Mouse (Mus musculus): Measurements from ENCODE around the gene Top2a. TPM values are rescaled to one million over a fixed set of nuclear protein-coding genes. Genes with fewer than 3 reads are reported as not detected.

The Top2a gene
- polyA plus RNA-seq, 1 experiment from 2014 or later: 97.6 TPM

- Histone ChIP-seq H3K4me1 (replicated peaks; ENCODE audit: control insufficient read depth, insufficient read depth, low read length) (peaks cover 35% of the 10 kb centered on the region), H3K27me3 (replicated peaks; ENCODE audit: control insufficient read depth, insufficient read depth, low read length) (no peaks in the 10 kb centered on the region), H3K36me3 (ENCODE audit: control insufficient read depth, insufficient read depth) (no peaks in the 10 kb centered on the region), H3K9me3 (ENCODE audit: control insufficient read depth, low read length) (no peaks in the 10 kb centered on the region), H3K4me2 (ENCODE audit: low read length) (no peak overlapping the region), H3K9ac (replicated peaks; ENCODE audit: low read depth, low read length) (no peak overlapping the region), H3K4me3 (replicated peaks; ENCODE audit: low read length) (no peak overlapping the region), H3K27ac (ENCODE audit: low read length) (no peak overlapping the region)
- WGBS: 89% methylated on average over 9 of the region's 9 CpGs
- no peak for ATAC-seq
These were observed 73.5 kb downstream of the Top2a start for GRCm38 (mm10) chr11:98950484-98950883.

DNA sequence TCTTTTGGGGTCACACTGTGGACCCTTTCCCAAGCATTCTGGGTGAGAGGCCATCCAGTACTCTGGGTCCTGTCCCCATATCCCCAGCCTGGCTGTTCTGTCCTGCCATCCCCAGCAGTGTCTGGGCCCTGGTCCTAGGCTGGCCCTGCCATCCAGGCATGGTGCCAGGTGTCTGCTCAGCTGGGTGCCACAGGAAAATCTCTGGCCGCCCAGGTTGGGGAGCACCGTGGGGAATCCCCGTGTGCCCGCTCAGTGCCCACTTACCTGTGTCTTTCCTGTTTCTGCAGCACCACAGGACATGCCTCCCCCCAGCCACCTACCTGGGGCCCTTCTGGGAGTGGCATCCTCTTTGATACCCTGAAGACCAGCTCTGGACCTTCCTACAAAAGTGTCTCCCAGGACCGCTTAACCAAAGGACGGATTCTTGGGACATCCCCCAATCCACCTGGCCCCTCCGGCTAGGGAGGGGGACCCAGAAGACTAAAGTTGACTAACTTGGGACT lies 74.0 kb downstream of the Top2a start:
- Histone ChIP-seq H3K9ac (replicated peaks; ENCODE audit: low read depth, low read length) (no peak overlapping the region), H3K9me3 (ENCODE audit: control insufficient read depth, low read length) (no peaks in the 10 kb centered on the region), H3K36me3 (ENCODE audit: control insufficient read depth, insufficient read depth) (no peaks in the 10 kb centered on the region), H3K4me3 (replicated peaks; ENCODE audit: low read length) (no peak overlapping the region), H3K4me2 (ENCODE audit: low read length) (no peak overlapping the region), H3K27ac (ENCODE audit: low read length) (no peak overlapping the region), H3K27me3 (replicated peaks; ENCODE audit: control insufficient read depth, insufficient read depth, low read length) (no peaks in the 10 kb centered on the region), H3K4me1 (replicated peaks; ENCODE audit: control insufficient read depth, insufficient read depth, low read length) (peaks cover 30% of the 10 kb centered on the region)
- no peak for ATAC-seq
- 78% methylated on average over 7 of the region's 7 CpGs for WGBS

DNA sequence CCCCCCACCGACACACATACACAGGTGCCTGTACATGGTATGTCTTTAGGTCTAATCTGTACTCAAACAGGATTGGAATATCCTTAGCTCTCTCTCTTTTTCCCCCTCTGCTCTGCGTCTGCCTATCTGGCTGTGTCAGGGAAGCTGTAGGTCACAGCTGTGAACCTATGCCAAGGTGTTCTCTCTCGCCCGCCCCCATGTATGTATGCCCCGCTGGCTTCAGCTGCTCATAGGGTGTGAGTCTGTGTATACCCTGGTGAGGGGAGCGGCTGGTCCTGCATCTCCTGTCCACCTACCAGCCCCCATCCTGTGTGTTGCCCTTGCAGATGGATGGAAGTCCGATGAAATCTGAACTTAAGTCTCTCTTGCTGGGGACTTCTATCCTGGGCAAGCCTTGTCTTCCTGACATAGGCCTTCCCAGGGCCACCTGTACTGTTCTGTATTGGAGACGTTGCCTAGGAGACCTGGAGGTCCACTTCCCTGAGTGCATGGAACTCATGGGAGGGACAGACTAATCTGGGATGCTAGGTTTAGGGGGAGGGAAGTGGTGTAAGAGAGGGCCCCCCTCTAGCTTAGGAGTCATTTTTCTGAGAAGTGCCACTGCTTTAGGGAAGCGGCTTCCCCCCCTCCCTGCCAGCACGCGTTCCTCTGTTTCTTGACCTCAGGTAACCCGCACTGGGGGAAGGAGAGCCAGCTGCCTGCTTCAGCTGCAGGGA lies 74.6 kb downstream of the Top2a start:
- Histone ChIP-seq H3K4me2 (ENCODE audit: low read length) (no peak overlapping the region), H3K9ac (replicated peaks; ENCODE audit: low read depth, low read length) (no peak overlapping the region), H3K4me1 (replicated peaks; ENCODE audit: control insufficient read depth, insufficient read depth, low read length) (peaks cover 29% of the 10 kb centered on the region), H3K9me3 (ENCODE audit: control insufficient read depth, low read length) (no peaks in the 10 kb centered on the region), H3K36me3 (ENCODE audit: control insufficient read depth, insufficient read depth) (no peaks in the 10 kb centered on the region), H3K27ac (ENCODE audit: low read length) (no peak overlapping the region), H3K27me3 (replicated peaks; ENCODE audit: control insufficient read depth, insufficient read depth, low read length) (no peaks in the 10 kb centered on the region), H3K4me3 (replicated peaks; ENCODE audit: low read length) (no peak overlapping the region)
- WGBS: 63% methylated on average over 12 of the region's 12 CpGs
- ATAC-seq: no peak

GRCm38 (mm10) chr11:98947969-98948569 lies 75.9 kb downstream of the Top2a start:
- 88% methylated on average over 18 of the region's 18 CpGs for WGBS
- ATAC-seq: no peak
- Histone ChIP-seq H3K4me2 (ENCODE audit: low read length) (no peak overlapping the region), H3K36me3 (ENCODE audit: control insufficient read depth, insufficient read depth) (no peaks in the 10 kb centered on the region), H3K9ac (replicated peaks; ENCODE audit: low read depth, low read length) (no peak overlapping the region), H3K9me3 (ENCODE audit: control insufficient read depth, low read length) (no peaks in the 10 kb centered on the region), H3K4me1 (replicated peaks; ENCODE audit: control insufficient read depth, insufficient read depth, low read length) (peaks cover 31% of the 10 kb centered on the region), H3K27me3 (replicated peaks; ENCODE audit: control insufficient read depth, insufficient read depth, low read length) (no peaks in the 10 kb centered on the region), H3K27ac (ENCODE audit: low read length) (no peak overlapping the region), H3K4me3 (replicated peaks; ENCODE audit: low read length) (no peak overlapping the region)

GRCm38 (mm10) chr11:98945605-98945977 lies 78.4 kb downstream of the Top2a start:
- no peak for ATAC-seq
- Histone ChIP-seq H3K27me3 (replicated peaks; ENCODE audit: control insufficient read depth, insufficient read depth, low read length) (no peaks in the 10 kb centered on the region), H3K27ac (ENCODE audit: low read length) (no peak overlapping the region), H3K9me3 (ENCODE audit: control insufficient read depth, low read length) (no peaks in the 10 kb centered on the region), H3K36me3 (ENCODE audit: control insufficient read depth, insufficient read depth) (no peaks in the 10 kb centered on the region), H3K4me2 (ENCODE audit: low read length) (no peak overlapping the region), H3K4me1 (replicated peaks; ENCODE audit: control insufficient read depth, insufficient read depth, low read length) (peaks cover 46% of the 10 kb centered on the region), H3K4me3 (replicated peaks; ENCODE audit: low read length) (no peak overlapping the region), H3K9ac (replicated peaks; ENCODE audit: low read depth, low read length) (no peak overlapping the region)
- 59% methylated on average over 3 of the region's 3 CpGs for WGBS

DNA sequence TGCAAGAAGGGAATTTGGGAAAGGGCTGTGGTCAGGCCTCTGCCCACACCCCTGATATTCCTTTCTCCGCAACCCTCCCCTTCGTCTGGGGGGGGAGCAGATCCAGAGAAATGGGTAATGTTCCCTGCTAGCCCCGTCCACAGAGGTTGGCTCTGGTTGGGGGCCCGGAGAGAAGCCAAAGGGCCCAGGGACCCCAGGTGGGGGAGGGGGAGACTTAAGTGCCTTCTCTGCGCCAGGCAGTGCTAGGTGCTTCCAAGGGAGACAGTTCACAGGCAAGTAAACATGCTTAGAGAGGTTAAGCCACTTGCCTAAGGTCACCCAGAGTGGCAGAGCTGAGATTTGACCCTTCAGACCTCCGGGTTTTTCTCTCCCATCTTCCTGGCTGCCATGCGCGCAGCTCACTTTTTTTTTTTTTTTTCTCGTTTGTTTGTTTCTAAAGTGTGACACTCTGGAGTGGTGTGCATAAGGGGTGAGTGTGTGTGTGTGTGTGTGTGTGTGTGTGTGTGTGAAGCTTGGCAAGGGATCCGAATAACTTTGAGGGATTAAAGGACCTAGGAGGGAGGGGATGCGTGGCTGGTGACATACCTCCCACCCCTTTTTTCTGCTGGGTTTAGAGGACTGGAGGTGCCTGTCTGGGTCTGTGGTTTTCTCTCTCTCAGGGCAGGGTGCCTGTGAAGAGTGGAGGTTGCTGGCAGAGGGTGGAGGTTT lies 78.9 kb downstream of the Top2a start:
- Histone ChIP-seq H3K4me3 (replicated peaks; ENCODE audit: low read length) (no peak overlapping the region), H3K9me3 (ENCODE audit: control insufficient read depth, low read length) (no peaks in the 10 kb centered on the region), H3K9ac (replicated peaks; ENCODE audit: low read depth, low read length) (0 out of 2 replicates have a peak overlapping the region, but pooled peaks have one; percentile 10), H3K27ac (ENCODE audit: low read length) (no peak overlapping the region), H3K4me1 (replicated peaks; ENCODE audit: control insufficient read depth, insufficient read depth, low read length) (peaks cover 49% of the 10 kb centered on the region), H3K4me2 (ENCODE audit: low read length) (no peak overlapping the region), H3K36me3 (ENCODE audit: control insufficient read depth, insufficient read depth) (no peaks in the 10 kb centered on the region), H3K27me3 (replicated peaks; ENCODE audit: control insufficient read depth, insufficient read depth, low read length) (no peaks in the 10 kb centered on the region)
- WGBS: 28% methylated on average over 11 of the region's 11 CpGs
- no peak for ATAC-seq

- Histone ChIP-seq H3K9me3 (ENCODE audit: control insufficient read depth, low read length) (no peaks in the 10 kb centered on the region), H3K9ac (replicated peaks; ENCODE audit: low read depth, low read length) (no peak overlapping the region), H3K4me3 (replicated peaks; ENCODE audit: low read length) (no peak overlapping the region), H3K27me3 (replicated peaks; ENCODE audit: control insufficient read depth, insufficient read depth, low read length) (no peaks in the 10 kb centered on the region), H3K36me3 (ENCODE audit: control insufficient read depth, insufficient read depth) (no peaks in the 10 kb centered on the region), H3K4me1 (replicated peaks; ENCODE audit: control insufficient read depth, insufficient read depth, low read length) (peaks cover 52% of the 10 kb centered on the region), H3K27ac (ENCODE audit: low read length) (peak overlapping the region; percentile 26; the same call in 1 of the 2 replicates), H3K4me2 (ENCODE audit: low read length) (no peak overlapping the region)
- 32% methylated on average over 14 of the region's 14 CpGs for WGBS
- no peak for ATAC-seq
These were observed 80.1 kb downstream of the Top2a start for GRCm38 (mm10) chr11:98943741-98944461.
